ENCODE assay signal across 14 mouse cellular contexts in the genomic region with DNA sequence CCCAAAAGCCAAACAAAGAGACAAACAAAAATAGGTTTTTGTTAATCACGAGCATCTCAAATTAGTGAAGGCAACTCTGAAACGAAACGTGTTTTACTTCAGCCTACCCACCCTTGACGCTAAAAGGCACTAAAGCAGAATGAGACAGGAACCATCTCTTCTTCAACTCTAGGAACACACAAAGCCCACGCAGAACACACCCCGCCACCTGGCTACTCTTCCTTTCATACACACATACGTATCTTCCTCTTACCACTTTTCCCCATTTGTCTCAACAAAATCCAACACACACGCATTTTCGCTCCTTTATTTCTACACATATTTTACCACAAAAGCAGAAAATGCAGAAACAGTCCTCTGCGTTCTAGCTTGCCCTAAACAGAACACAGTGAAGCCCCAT.
"Had no signal": no experiment of that assay in that cellular context is flagged by ENCODE, and none has a peak within 500 bp of the region (broad histone marks: within the 10 kb centered on the region; RNA-seq: fewer than 3 reads in every experiment).

No protein-coding gene starts in this region.

- H3K36me3 ChIP-seq: limb, embryonic 12.5 days; midbrain, embryonic 12.5 days; neural tube, embryonic 15.5 days; stomach, embryonic 15.5 days had no signal

- H3K27me3 ChIP-seq: limb, embryonic 12.5 days; midbrain, embryonic 12.5 days; neural tube, embryonic 15.5 days; stomach, embryonic 15.5 days had no signal

- DNase-seq: kidney, adult 11 months; kidney, adult 9 months; kidney, postnatal 10 days; kidney, postnatal 4 days; liver; lung, adult 18-20 months; thymus, postnatal 36 days had no signal

- H3K4me2 ChIP-seq: limb, embryonic 12.5 days; midbrain, embryonic 12.5 days; neural tube, embryonic 15.5 days; stomach, embryonic 15.5 days had no signal

- H3K27ac ChIP-seq: layer of hippocampus, adult 2 months; liver, embryonic 14.5 days; midbrain, embryonic 12.5 days; stomach, embryonic 15.5 days had no signal

- H3K4me1 ChIP-seq: stomach, embryonic 15.5 days had no signal

- H3K9me3 ChIP-seq: limb, embryonic 12.5 days; midbrain, embryonic 12.5 days; neural tube, embryonic 15.5 days; stomach, embryonic 15.5 days had no signal

- H3K9ac ChIP-seq: limb, embryonic 12.5 days; liver, embryonic 14.5 days; midbrain, embryonic 12.5 days; neural tube, embryonic 15.5 days; stomach, embryonic 15.5 days had no signal

- ATAC-seq: midbrain, embryonic 16.5 days had no signal

- H3K4me3 ChIP-seq: layer of hippocampus, adult 2 months; limb, embryonic 12.5 days; midbrain, embryonic 12.5 days; neural tube, embryonic 15.5 days; stomach, embryonic 15.5 days had no signal
